Mouse (Mus musculus) ES-CJ7 (cell line): Measurements from ENCODE around the gene Map4k1.
A peak's percentile ranks its signal among the peaks of the same experiment; 100 is the strongest.

Source experiments
- DNase-seq: peaks from one replicate; pipeline ENCODE4 v3.0.0; 2011; ENCODE audit warnings: low read depth, low spot score

Map4k1 gene

DNA sequence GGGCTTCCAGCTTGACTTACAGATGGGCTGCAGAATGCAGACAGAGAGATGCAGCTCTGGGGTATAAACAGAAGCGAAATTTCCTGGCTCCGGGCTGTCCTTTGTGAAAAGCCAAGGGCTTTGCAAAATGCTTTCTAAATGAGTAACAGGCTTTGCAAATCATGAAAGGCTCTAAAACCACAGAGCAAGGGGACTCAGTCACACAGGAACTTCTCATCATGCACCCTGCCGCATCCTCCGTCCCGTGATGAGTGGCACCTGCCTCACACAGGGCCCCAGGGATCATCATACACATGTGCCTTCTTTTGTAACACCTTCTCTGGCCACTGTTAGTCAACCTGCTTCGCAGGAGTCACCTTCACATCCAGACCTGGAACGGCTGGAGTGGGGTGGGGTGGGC lies 43.7 kb downstream of the Map4k1 start:
- DNase-seq, result no peak

DNA sequence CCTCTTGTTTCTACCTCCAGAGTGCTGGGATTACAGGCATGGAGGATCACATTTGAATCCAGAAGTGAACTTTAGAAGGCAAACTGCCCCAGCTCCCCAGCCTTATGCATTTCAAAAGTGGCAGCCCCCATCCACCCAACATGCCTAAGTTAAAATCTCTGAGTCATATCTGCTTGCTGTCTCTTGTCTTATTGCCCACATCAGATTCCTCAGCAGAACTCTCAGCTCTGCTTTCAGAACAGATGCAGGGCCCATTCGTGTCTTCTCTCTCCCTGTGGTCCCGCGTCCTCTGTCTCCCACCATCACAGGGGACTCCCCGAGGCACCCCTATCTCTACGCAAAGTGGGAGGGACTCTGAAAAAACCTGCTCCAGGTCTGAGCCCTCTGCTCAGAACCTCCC lies 44.3 kb downstream of the Map4k1 start:
- no peak for DNase-seq

DNA sequence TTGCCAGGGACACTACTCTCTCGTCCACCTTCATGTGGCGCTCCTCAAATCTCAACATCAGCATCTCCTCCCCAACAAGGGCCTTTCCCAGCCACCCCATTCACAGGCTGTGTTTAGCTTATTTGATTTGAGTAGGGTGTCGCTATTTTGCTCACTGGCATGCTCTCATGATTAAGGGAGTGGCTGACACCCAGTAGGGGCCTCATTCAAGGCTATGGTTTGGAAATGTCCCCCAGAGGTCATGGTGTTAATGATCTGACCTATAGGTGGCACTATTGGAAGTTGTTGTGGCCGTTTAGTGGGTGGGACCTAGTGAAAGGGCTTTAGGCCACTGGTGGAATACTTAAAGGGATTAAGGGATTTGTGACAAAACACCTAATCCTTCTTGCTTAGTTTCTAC lies 45.0 kb downstream of the Map4k1 start:
- DNase-seq, result peak; percentile 84

DNA sequence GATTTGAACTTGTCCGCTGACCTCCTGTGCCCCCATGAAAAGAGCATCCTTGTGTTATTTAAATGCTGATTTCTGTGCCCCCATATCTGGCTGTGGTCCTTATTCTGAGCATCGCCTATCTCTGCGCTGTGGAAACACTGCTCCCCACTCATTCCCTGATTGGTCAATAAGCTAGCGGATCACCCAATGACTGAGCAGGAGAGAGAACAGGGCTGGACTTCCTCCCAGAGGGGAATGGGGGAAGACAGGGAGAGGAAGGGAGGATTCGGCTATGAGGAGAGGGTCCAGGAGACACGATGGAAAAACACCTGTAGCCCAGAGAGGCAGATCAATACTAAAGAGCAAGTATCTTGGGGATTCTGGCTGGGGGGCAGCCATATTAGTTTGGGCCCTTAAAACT lies 46.9 kb downstream of the Map4k1 start:
- DNase-seq, result peak; percentile 58

DNA sequence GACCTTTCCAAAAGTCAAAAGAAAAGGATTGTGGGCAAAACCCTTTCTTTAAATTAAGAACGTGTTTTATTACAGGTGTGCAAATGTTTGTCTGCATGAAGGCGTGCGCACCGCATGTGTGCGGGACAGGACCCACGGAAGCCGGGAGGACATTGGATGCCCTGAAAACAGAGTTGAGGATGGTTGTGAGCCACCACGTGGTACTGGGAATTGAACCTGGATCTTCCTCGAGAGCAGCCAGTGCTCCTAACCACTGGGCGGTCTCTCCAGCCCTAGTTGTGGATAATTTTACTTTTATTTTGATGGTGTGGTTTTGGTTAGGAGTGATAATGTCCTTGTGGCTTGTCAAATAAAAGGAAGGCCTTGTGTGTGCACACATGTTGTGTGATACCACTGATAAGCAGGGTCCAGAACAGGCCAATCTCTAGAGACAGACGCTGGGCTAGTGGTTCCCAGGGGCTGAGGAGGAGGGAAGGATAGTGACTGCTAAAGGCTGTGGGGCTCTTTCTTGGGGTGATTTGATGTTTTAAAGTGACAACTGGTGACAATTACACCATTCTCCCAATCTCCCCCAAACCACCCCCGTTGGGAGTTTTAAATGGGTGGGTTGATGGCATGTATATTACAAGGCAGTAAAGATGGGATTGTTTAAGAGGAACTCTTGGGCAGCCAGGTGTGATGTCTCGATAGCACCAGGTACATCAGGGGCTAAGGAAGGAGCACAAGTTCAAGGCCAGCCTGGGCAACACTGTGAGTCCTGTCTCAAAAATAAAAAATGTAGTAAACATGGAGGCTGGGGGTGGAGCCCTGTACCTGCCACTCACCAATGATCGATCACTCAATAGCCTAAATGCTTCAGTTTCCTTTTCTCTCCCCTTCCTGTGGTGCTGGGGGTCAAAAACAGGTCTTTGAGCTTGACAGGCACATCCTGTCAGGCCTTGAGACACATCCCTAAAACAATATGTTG lies 48.1 kb downstream of the Map4k1 start:
- DNase-seq, result no peak

DNA sequence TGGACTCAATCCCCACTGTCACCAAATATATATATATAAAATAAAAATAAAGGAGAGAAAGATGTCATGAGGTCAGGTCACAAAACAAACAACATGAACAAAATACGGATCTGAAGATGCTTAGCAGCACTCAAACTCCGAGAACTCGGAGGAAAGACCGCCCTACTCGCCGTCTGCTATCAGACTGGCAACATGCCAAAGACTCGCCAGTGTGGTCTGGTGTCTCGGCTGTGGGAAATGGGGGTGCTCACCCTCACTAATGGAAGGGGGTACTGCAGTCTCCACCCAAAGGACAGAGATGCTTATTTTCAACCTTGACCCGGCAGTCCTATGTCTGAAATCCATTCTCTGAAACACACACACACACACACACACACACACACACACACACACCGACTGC lies 49.8 kb downstream of the Map4k1 start:
- no peak for DNase-seq

DNA sequence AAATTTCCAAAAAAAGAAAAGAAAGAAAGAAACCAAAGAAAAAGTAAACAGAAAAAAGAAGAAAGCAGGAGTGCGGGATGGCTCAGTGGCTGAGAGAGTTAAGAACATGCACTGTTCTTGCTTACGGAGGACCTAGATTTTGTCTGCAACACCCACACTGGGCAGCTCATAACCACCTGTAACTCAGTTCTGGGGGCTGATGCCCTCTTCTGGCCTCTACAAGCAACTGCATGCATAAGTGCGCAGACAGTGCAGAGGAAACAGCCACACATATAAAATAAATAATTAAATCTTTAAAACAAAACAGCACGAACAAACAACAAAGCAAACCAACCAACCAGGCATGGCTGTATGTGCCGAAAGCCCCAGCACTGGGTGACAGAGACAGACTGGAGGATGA lies 50.8 kb downstream of the Map4k1 start:
- DNase-seq, result peak; percentile 65

DNA sequence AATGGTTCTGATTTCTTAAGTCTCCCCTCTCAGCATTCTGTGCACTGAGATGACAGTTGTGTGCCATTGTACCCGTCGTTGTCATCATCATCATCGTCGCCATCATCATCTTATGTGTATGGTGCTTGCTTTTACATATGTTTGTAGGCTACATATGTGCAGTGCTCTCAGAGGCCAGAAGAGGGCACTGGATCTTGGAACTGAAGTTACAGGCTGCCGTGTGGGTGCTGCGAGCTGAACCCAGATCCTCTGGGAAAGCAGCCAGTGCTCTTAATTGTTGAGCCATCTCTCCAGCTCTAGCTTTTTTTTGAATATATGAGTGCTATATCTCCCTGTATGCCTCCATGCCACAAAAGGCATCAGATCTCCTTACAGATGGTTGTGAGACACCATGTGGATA lies 55.4 kb downstream of the Map4k1 start:
- peak; percentile 82 for DNase-seq

DNA sequence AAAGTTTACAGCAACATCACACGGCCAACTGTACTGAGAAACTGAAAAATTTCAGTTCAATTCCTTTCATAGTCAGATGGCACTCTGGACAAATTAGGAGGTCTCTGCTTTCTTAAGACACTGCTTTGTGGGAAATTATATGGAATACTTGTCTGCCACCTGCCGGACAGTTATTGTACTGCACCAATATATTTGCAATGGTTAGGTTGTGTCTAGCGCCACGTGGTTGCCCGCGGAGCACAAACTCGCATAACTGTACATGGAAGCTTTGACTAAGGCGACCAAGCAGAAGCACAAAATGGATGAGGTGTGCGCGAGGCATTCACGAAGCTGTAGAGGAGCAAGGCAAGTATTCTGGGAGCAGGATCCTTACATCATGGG lies 57.7 kb downstream of the Map4k1 start:
- DNase-seq, result peak; percentile 94

DNA sequence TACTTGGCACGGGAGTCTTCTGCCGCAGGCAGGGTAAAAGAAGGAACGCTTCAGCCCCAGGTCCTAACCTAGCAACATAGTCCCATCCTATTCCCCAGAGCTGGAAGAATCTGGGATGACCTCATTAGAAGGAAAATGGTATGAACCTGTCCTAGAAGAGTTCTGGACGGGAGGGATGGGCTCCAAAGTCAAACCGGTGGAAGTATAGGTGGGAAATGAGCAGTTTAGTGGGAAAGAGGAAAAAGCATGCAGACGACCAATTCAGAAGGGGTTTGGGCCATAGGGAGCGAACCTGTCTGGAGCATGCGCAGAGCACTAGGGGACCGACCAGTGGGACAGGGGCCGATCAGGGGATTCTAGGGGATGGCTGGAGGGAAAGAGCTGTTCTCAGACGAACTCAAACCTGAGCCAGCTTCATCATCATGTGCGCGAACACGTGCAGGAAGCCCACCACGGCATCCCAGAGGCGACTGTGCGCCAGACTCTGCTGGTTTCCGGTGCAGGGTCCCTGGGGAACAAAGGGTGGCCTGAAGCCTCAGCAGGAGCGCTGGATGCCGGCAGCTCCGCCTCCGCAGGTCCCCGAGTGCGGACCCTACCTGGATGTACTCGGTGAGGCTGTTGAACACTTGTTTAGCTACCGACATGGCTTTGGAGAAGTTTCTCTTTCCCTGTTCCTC lies 58.3 kb downstream of the Map4k1 start:
- peak; percentile 83 for DNase-seq

DNA sequence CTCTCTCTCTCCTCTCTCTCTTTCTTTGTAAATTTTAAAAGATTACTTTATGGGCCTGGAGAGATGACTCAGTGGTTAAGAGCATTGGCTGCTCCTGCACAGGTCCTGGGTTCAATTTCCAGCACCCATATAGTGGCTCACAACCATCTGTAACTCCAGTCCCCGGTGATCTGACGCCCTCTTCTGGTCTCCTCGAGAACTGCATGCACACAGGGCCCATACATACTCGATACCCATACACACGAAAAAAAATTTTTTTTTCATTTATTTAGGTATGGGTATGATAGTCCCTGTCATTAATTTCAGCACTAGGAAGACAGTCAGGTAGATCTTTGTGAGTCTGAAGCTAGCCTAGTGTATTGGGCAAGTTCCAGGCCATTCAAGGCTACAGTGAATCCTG lies 59.3 kb downstream of the Map4k1 start:
- no peak for DNase-seq

DNA sequence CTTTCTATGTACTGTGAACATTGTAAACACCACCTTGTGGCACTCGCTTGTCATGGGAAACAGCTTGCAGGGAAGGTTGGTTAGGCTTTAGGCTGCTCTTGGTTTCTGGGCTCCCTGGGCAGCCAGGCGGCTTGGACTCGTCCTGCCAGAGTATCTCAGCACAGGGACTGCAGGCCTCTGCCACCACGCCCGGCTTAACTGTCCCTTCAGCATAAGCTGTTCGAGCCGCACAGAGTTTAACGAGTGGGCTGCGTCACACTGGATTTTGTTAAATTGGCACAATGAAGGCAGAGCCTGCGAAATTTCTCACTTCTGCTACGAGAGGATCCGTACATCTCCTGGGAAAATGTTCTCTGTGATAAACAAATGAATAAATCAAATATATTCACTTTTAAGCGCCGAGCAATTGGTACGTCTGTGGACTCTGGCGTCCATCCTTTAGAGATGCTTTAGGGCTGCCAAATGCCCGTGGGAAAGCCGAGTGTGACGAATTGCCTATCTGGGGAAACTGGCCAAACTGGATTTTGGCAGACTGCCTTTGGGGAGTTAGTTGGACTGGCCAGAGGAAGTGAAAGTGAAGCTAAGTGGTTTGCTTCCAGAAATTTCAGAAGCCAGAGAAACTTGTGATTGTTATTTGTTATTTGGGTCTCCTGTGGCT lies 61.3 kb downstream of the Map4k1 start:
- DNase-seq, result no peak

DNA sequence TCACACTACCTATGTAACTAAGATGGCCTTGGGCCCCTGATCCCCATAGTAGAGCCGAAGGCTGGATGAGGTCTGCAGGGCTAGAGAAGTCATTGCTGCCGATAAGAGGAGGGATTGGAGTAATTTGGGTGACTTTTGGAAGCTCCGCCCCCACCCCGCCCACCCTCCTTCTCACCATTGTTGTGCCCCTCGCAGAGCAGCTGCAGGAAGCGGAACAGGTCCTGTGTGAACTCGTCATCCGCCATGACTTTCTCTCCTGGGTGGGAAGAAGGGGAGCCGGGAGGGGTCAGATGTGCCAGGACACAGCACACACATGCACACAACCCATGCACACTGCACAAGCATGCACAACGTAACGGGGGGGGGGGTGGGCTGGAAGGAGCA lies 61.8 kb downstream of the Map4k1 start:
- DNase-seq, result no peak

DNA sequence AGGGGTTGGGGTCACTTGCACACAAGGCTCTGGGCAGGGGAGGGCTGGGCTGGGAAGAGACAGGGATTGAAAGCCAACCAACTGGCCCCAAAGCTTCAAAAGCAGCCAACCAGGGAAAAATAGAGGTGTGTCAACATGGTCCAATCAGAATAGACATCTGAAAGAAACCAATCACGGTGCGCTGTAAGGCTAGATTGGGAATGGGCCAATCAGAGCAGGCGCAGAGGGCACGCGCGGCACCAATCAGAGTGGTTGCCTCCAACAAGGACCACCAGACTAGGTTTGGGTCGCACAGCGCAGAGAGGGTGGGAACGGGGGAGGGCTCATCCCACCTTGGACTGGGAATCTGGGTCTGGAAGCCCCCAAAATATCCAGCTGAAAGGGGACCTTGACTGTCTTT lies 62.5 kb downstream of the Map4k1 start:
- peak; percentile 74 for DNase-seq

DNA sequence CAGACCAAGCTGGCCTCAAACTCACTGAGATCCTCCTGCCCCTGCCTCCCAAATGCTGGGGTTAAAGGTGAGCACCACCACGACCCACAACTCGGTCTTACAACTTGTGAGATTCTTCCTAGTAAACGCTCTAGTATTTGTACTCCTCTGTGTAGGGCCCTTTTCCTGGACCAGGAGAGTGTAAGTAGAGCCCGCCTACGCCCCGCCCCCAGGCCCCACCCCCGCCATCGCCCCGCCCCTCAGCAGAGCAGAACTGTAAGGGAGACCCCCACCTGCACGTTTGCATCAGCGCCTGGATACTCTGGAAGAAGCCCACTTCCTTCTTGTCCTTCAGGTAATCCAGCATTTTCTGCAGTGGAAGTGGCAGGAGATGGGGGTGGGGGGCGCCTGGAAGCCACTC lies 64.7 kb downstream of the Map4k1 start:
- DNase-seq, result no peak

DNA sequence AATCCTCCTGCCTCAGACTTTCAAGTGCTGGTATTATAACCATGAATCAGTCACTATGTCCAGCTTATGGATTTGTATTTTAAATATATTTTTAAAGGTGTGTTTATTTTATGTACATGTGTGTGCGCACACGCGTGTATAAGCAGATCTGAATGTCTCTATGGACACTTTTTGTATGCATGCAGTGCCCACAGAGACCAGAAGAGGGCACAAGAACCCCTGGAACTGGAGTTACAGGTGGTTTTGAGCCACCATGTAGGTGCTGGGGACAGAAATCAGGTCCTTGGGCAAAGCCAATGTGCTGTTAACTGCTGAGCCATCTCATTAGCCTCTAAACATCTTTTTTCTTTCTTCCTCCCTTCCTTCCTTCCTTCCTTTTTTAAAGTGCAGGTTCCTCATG lies 66.2 kb downstream of the Map4k1 start:
- DNase-seq, result no peak

DNA sequence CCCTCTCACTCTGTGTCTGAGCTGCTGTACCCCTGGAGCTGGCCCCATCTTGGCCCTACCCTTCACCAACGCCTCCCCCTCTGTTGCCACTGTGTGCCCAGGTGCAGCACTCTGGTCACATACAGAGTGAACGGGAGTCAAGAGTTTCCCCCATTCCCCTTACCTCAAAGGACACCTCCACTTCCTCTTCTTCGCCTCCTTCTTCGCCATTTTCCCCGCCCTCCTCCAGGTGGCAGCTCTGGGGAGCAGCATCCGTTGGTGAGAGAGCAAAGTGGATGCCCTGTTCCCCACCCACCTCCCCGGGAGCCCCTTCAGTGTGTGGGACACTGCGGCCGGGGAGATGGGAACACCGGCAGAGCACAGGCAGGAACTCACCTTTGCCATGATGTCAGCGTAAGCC lies 66.8 kb downstream of the Map4k1 start:
- DNase-seq, result no peak

DNA sequence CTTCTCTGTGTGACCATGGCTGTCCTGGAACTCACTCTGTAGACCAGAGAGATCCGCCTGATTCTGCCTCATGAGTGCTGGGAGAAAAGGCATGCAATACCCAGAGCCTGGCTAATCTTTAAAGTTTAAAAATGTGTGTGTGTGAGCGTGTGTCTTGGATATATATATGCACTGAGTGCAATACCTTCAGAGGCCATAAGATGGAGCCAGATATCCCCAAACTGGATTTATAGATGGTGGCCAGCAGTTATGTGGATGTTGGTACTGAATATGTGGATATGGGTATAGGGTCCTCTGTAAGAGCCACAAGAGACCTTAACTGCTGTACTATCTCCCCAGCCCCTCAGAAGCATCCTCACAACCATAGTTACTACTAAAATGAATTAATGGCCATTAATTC lies 68.9 kb downstream of the Map4k1 start:
- peak; percentile 65 for DNase-seq

DNA sequence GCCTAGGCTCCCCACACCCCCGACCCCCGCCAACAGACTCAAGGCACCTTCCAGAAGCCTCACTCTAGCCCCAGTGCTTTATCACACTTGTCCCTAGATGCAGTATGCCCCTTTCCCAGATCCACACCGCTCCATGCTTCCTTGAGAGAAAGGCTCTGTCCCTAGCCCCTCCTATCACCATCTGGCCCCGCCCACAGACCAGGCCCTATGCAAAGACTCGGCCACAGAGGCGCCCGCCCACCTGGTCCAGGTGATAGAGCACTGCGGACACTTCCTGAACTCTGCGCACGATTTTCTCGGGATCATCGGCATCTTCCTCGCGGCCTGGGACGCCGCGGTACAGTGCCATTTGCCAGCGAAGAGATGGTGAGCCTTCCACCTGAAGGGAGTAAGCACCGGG lies 71.0 kb downstream of the Map4k1 start:
- DNase-seq, result peak; percentile 62
